Mouse (Mus musculus): ENCODE measurements around the gene Kctd2.

The Kctd2 gene

GRCm38 (mm10) chr11:115400630-115401391 lies 19.1 kb upstream of the Kctd2 start:
- DNase-seq (ENCODE audit: low read depth in 1 of 2, low spot score in 2 of 2), result no peak

DNA sequence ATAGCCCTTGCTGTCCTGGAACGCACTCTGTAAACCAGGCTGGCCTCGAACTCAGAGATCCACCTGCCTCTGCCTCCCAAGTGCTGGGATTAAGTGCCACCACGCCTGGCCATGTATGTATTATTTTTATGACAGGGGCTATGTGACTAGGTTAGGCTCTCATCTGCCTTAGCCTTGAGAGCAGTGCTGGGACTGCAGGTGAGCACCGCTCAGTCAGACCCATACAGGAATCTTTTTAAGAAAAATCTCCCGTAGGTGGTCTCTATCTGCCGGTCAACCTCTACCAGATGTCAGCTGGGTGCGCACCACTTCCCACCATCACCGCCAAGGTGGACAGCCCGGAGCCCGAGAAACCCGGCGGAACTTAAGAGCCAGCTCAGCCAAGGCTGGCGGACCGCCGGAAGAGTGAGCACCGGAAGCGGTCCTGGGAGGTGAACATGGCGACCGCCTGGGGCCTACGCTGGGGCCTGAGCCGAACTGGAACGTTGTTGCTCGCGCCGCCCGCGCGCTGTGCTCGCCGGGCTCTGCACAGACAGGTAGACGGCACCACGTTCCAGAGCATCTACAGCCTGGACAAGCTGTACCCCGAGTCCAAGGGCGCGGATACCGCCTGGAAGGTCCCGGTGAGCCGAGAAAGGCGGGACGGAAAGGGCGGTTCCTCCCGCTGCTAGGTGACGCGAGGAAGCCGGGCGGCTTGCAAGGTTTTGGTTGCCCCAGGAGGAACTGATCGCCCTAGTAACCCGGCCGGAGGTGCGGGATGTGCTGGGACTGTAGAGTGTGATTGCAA lies 16.4 kb upstream of the Kctd2 start, which contains the start of gene Mrpl58:
Gene Mrpl58, plus strand, starts transcription at position 415 of the 787 bp plus-strand sequence.
- DNase-seq (ENCODE audit: low read depth in 1 of 2, low spot score in 2 of 2), result peak; percentile 61 to 76

DNA sequence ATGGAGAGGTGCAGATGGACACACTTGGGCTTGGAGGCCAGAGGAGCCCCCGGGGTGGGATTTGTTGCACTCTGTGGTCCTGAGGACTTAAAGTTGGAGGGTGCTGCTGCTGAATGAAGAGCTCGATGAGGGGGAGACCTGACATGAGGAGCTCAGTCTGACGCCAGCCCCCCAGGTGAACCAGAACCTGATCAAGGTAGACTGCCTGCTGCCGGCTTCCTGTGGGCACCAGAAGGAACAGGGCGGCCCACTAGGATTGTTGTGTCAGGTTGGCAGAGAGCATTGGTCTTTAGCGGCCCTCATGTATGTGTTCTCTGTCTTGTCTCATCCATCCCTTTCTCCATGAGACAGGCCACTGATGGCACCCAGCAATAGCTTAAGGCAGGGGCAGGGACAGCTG lies 14.2 kb upstream of the Kctd2 start:
- no peak for DNase-seq (ENCODE audit: low read depth in 1 of 2, low spot score in 2 of 2)

DNA sequence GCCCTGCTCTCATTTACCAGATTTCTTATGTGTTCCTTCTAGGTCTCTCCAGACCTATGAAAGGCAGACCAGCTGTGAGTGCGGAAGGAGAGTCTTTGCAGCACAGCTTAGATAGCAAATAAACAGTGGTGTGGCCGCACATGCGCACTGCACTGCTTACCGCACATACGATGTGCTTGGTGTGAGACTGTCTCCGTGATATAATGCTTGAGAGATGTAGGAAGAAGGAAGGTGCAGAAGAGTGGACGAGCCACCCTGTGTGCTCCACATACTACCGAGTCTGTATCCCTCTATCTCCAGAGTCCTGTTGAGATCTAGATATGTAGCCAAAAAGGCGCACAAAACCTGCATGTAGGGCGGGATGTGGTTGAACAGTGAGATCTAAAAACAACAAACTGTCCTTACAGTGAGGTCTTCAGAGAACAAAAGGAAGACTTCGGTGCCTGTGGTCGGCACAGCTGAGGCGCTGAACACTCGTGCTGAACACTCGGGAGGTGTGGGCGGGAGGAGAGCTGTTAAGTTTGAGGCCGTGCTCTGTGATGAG lies 13.0 kb upstream of the Kctd2 start:
- DNase-seq (ENCODE audit: low read depth in 1 of 2, low spot score in 2 of 2), result no peak

- DNase-seq (ENCODE audit: low read depth in 1 of 2, low spot score in 2 of 2), result no peak
Observed at GRCm38 (mm10) chr11:115408266-115408920, 11.5 kb upstream of the Kctd2 start.

DNA sequence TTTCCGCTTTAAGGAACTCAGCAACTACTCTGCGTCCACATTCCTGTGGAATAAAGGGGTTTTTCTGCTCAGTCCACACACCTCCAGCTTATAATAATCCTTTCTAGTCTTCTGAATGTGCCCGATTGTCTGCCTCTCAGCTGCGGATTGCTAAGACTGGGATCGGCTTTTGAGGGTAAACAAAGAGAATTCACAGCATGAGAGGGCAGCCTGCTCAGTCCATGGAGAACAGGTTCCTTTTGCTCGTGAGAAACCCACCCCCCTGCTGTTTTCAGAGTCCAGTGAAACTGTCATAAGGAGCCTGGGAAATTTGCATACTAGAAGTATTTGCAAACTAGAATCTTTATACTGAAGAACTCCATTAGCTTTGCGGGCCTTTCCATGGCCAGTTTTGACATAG lies 10.4 kb upstream of the Kctd2 start:
- DNase-seq (ENCODE audit: low read depth in 1 of 2, low spot score in 2 of 2), result no peak

DNA sequence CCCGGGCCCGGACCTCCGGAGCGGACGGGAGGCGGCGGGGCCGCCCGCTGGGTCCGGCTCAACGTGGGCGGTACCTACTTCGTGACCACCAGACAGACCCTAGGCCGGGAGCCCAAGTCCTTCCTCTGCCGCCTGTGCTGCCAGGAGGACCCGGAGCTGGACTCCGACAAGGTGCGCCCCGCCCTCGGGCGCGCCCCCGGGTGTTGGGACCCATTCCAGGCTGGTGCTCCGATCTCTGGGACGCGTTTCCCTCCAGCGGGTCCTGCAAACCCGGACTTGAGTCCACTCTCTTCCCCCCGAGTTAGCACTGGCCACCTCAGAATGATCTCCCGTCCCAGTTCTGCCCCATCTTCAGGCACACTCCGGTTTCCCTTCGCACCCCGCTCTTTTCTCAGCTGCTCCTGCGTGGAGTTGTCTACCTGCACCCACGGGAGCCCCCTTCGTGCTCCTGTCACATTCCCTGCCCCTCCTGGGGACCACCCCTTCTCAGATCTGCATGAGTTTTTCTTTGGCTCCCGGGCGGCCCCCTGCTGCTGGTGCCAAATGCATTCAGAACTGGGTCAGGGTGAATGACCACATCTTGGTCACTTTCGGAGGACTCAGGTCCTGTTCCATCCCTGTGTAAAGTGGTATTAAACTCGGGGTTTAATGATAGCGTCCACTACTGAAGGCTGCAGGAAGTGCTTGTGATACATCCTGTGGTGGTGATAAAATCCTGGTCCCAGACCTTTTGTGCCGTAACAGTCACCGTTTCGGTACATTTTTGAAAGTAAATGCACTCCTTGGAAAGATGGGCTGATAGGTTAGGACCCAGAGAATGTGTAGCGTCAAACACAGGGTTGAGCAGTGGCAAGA lies 635 bp downstream of the Kctd2 start:
- DNase-seq (ENCODE audit: low read depth in 1 of 2, low spot score in 2 of 2), result no peak

GRCm38 (mm10) chr11:115421328-115421727 lies 1.4 kb downstream of the Kctd2 start:
- DNase-seq (ENCODE audit: low read depth in 1 of 2, low spot score in 2 of 2), result no peak

DNA sequence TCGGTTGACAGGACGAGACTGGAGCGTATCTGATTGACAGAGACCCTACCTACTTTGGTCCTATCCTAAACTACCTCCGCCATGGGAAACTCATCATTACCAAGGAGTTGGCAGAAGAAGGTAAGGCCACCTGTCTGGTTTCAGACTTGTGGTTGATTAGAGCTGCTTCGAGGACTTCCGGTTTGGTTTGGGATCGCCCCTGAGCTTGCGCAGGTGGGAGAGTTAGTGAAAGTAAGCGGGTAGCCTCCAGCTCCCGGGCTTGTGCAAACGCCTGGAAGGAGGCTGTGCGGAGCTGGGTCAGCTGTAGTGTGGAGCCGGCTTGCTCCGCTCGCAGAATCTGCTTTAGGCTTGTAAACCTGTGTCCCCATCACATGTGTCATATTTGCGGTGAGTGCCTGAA lies 2.0 kb downstream of the Kctd2 start:
- DNase-seq (ENCODE audit: low read depth in 1 of 2, low spot score in 2 of 2), result no peak

DNA sequence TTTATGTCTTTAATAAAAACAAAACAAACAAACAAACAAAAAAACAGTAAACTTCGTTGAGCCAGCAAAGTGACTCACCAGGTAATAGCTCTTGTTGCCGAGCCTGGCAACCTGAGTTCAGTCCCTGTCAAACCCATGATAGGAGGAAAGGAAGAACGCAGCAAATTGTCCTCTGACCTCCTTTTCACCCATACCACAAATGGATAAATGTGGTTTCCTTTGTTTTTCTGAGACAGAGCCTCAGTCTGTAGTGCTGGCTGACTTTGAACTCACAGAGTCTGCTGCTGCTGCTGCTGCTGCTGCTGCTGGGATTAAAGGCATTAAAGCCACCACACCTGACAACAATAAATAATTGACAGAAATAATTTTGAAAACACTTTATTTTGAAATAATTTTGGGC lies 3.2 kb downstream of the Kctd2 start:
- DNase-seq (ENCODE audit: low read depth in 1 of 2, low spot score in 2 of 2), result no peak

GRCm38 (mm10) chr11:115424666-115425065 lies 4.7 kb downstream of the Kctd2 start:
- no peak for DNase-seq (ENCODE audit: low read depth in 1 of 2, low spot score in 2 of 2)

GRCm38 (mm10) chr11:115425671-115426070 lies 5.7 kb downstream of the Kctd2 start:
- DNase-seq (ENCODE audit: low read depth in 1 of 2, low spot score in 2 of 2), result no peak

DNA sequence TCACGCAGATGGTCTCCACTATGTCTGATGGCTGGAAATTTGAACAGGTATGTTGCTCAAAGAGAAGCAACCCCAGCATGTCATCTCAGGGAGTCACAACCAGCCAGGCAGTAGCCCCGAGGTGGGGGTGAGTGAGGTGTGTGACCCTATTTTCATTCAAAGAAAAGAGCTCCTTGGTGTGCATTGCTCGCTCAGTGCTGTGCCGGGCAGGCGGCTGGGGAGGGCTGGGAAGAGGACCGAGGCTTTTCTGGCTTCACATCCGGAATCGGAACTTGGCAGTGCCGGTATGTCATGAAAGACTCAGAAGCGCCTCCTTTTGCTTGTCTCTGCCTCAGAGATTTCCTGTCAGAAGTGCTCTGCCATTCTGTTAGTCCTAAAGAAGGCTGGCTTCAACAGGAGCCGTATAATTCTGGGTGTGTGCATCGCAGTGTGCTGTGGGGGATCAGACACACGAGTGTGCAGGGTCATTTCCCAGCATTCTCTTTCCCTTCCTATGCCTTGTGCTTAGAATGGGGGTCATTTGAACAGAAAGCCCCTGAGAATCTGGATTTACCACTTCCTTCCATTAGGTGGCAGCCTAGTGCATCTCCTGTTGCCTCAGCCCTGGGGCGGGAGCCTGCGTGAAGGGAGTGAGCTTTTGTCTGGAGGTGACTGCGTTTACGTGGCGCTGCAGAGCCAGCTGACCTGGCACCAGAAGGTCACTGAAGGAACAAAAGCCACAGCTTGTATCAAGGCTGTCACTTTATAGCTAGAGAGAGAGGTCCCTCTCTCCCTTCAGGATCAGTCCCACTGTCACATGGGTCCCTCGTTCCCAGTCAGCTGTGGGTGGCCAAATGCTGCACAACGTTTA lies 7.8 kb downstream of the Kctd2 start:
- DNase-seq (ENCODE audit: low read depth in 1 of 2, low spot score in 2 of 2), result peak in 1 of 2 experiments; percentile 33

DNA sequence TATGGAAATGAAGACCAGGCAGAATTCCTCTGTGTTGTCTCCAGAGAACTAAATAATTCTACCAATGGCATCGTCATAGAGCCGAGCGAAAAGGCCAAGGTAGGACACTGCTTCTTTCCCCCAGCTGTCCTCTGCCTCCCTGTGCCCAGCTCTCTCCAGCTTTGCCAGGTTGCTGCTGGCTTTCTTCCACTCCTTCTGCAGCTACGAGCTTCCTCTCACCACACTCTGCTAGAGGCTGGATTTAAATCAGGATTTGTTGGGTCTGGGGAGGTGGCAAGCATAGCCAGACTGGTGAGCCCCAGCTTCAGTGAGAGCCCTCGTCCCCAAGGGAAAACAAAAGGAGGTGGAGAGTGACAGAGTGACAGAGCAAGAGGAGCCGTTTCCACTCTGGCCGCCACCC lies 9.4 kb downstream of the Kctd2 start:
- DNase-seq (ENCODE audit: low read depth in 1 of 2, low spot score in 2 of 2), result no peak

GRCm38 (mm10) chr11:115430561-115430960 lies 10.6 kb downstream of the Kctd2 start:
- no peak for DNase-seq (ENCODE audit: low read depth in 1 of 2, low spot score in 2 of 2)

GRCm38 (mm10) chr11:115432814-115433213 lies 12.9 kb downstream of the Kctd2 start:
- DNase-seq (ENCODE audit: low read depth in 1 of 2, low spot score in 2 of 2), result no peak

DNA sequence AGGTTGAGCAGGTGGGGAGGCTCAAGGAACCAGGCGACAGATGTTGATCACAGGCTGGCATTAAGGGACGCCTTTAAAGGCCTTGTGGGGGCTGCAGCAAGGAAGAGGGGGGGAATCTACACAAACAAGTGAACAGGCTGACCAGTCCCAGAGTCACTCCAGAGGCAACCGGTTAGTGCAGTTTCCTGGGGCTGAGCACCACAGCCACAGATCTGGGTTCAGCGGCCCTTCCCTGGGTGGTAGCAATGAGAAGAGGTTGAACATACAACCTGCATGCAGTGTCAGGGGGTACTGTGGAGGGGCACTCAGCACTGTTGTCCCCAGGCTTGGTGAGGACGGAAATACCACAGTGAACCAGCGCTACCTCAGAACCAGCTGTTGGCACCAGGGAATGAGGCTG lies 13.4 kb downstream of the Kctd2 start:
- no peak for DNase-seq (ENCODE audit: low read depth in 1 of 2, low spot score in 2 of 2)

- DNase-seq (ENCODE audit: low read depth in 1 of 2, low spot score in 2 of 2), result no peak
Observed at GRCm38 (mm10) chr11:115435596-115436337, 15.8 kb downstream of the Kctd2 start.

DNA sequence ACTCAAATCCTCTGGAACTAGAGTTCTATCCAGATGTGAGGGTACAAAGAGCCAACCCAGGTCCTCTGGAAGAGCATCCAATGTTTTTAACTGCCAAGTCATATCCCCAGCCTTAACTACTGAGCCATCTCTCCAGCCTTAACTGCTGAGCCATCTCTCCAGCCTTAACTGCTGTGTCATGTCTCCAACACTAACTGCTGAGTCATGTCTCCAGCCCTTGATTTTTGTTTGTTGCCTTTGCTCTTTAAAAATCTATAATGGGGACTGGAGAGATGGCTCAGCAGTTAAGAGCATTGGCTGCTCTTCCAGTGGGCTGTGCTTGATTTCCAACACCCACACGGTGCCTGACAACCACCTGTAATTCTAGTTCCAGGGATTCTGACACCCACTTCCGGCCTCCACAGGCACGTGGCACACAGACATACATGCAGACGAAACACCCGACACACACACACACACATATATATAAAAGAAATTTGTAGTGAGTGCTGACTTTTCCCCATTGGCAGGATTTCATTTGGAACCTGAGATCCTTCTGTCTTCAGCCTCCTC lies 17.7 kb downstream of the Kctd2 start:
- no peak for DNase-seq (ENCODE audit: low read depth in 1 of 2, low spot score in 2 of 2)
